Mouse (Mus musculus) common myeloid progenitor, adult 5-6 weeks (primary cell): Measurements from ENCODE around the gene Trabd2b. TPM values are rescaled to one million over a fixed set of nuclear protein-coding genes. Genes with fewer than 3 reads are reported as not detected.
A peak's percentile ranks its signal among the peaks of the same experiment; 100 is the strongest.

ENCODE experiments used
- ATAC-seq: replicated peaks from 2 replicates; pipeline ENCODE4 v1.8.0; 2016; ENCODE audit warnings: low read depth, mild to moderate bottlenecking, moderate TSS enrichment, inconsistent platforms; ENCODE audit not compliant: poor library complexity, severe bottlenecking
- total RNA-seq: library from RNA; stranded (forward); fragments of 200-1000, 187-1606 nt; gene quantifications from 2 replicates; pipeline ENCODE4 v1.2.3, GENCODE M21; 2017

The Trabd2b gene
- total RNA-seq, 1 experiment from 2014 or later = not detected

- no peak for ATAC-seq
These were observed 221.3 kb downstream of the Trabd2b start for GRCm38 (mm10) chr4:114627674-114628293.

- peak; percentile 85 for ATAC-seq
These were observed 229.4 kb downstream of the Trabd2b start for GRCm38 (mm10) chr4:114635889-114636288.

- ATAC-seq = no peak
These were observed 229.8 kb downstream of the Trabd2b start for GRCm38 (mm10) chr4:114636324-114636723.

- peak; percentile 74 for ATAC-seq
These were observed 230.6 kb downstream of the Trabd2b start for GRCm38 (mm10) chr4:114637120-114637519.

GRCm38 (mm10) chr4:114642469-114642868 lies 235.9 kb downstream of the Trabd2b start:
- ATAC-seq = no peak

- ATAC-seq = no peak
These were observed 237.2 kb downstream of the Trabd2b start for GRCm38 (mm10) chr4:114643679-114644208.

- no peak for ATAC-seq
These were observed 238.8 kb downstream of the Trabd2b start for GRCm38 (mm10) chr4:114645341-114645740.

GRCm38 (mm10) chr4:114646825-114647681 lies 240.5 kb downstream of the Trabd2b start:
- no peak for ATAC-seq

- peak; percentile 77 for ATAC-seq
These were observed 241.2 kb downstream of the Trabd2b start for GRCm38 (mm10) chr4:114647689-114648088.

- no peak for ATAC-seq
These were observed 242.1 kb downstream of the Trabd2b start for GRCm38 (mm10) chr4:114648532-114649074.

GRCm38 (mm10) chr4:114650551-114650950 lies 244.0 kb downstream of the Trabd2b start:
- ATAC-seq = no peak

GRCm38 (mm10) chr4:114651007-114651406 lies 244.5 kb downstream of the Trabd2b start:
- no peak for ATAC-seq

GRCm38 (mm10) chr4:114651606-114652005 lies 245.1 kb downstream of the Trabd2b start:
- ATAC-seq = no peak

- ATAC-seq = peak; percentile 84
These were observed 245.9 kb downstream of the Trabd2b start for GRCm38 (mm10) chr4:114652400-114652799.

GRCm38 (mm10) chr4:114657933-114658332 lies 251.4 kb downstream of the Trabd2b start:
- peak; percentile 50; the same call in 1 of the 2 replicates for ATAC-seq

GRCm38 (mm10) chr4:114659876-114660275 lies 253.4 kb downstream of the Trabd2b start:
- no peak for ATAC-seq

GRCm38 (mm10) chr4:114664063-114665036 lies 257.8 kb downstream of the Trabd2b start:
- peak; percentile 94 for ATAC-seq
